Mouse (Mus musculus) lung, embryonic 14.5 days (tissue): ENCODE results near the gene Dcun1d4. TPM values are rescaled to one million over a fixed set of nuclear protein-coding genes. Genes with fewer than 3 reads are reported as not detected.
"Not testable (repeated sequence)": the region's sequence is repeated elsewhere in the genome, so short reads cannot be mapped to it uniquely, and the experiment has no call there.

Source experiments
- ATAC-seq: fragments of 200-750 bp; cut with Nextera tagmentation; 2 replicates; pipeline ENCODE4 v1.8.0; 2017; ENCODE audit warnings: mild to moderate bottlenecking, moderate TSS enrichment, moderate library complexity; ENCODE audit not compliant: insufficient read depth
- DNase-seq: peaks from one replicate; pipeline ENCODE4 v3.0.0-alpha.2; 2015
- H3K27ac ChIP-seq: fragments of 300-500 bp; sonication (generic); 2 replicates; pipeline ENCODE4 v1.5.1; 2014; ENCODE audit warnings: low read depth, mild to moderate bottlenecking, moderate library complexity
- H3K27me3 ChIP-seq: fragments of 300-500 bp; sonication (generic); 2 replicates; pipeline ENCODE4 v1.6.1; 2014; ENCODE audit warnings: low read length, control low read depth; ENCODE audit not compliant: insufficient read depth
- H3K36me3 ChIP-seq: fragments of 300-500 bp; sonication (generic); 2 replicates; pipeline ENCODE4 v1.6.1; 2014; ENCODE audit warnings: control low read depth; ENCODE audit not compliant: insufficient read depth
- H3K4me1 ChIP-seq: fragments of 300-500 bp; sonication (generic); 2 replicates; pipeline ENCODE4 v1.6.1; 2014; ENCODE audit warnings: antibody characterized with exemption, control low read depth; ENCODE audit not compliant: insufficient read depth
- H3K4me2 ChIP-seq: fragments of 300-500 bp; sonication (generic); 2 replicates; pipeline ENCODE4 v1.6.1; 2014; ENCODE audit warnings: mild to moderate bottlenecking
- H3K4me3 ChIP-seq: fragments of 300-500 bp; sonication (generic); 2 replicates; pipeline ENCODE4 v1.5.1; 2014; ENCODE audit warnings: low read depth, low read length
- H3K9ac ChIP-seq: fragments of 300-500 bp; sonication (generic); 2 replicates; pipeline ENCODE4 v1.6.1; 2014
- H3K9me3 ChIP-seq: fragments of 300-500 bp; sonication (generic); 2 replicates; pipeline ENCODE4 v1.6.1; 2016; ENCODE audit warnings: low read depth, low read length, control low read depth
- CTCF ChIP-seq: IDR thresholded peaks from 2 replicates; pipeline ENCODE4 v1.5.1; 2016; ENCODE audit warnings: antibody characterized with exemption, low read depth
- WGBS: fragments of 180-500 bp; shearing (Covaris S2); extraction: QIAGEN DNeasy Blood & Tissue Kit; methylation state at CpG from one replicate; pipeline ENCODE4 v1.1.7; 2014; 5-methylcytosine and 5-hydroxymethylcytosine counted together
- polyA plus RNA-seq: library from polyadenylated mRNA; unstranded; fragments of >200 nt; fragmentation: Nextera tagmentation; extraction: Ambion mirVana; gene quantifications from 2 replicates; pipeline ENCODE4 v1.2.1, GENCODE M21; 2014

The Dcun1d4 gene
- polyA plus RNA-seq, 1 experiment from 2014 or later: 34.5 TPM

DNA sequence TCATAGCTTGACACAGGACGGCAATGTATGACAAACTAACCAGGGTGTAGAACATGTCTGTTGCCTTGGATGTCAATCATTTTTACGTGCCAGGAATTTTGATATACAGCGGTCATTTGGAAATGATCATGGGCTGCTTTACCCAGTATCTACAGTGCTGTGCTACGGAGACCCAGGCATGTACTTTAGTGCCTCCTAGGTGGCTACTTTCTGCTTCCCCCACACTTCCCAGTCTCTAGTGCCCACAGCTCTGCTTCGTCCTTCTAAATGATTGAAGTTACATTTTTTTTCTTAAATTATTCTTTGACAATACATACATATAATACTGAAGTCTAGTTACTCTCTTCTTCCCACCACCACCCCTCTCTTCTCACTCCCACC, 25.5 kb upstream of the Dcun1d4 start:
- no peak for TF ChIP-seq CTCF
- DNase-seq (peak; percentile 12), ATAC-seq (peak; percentile 56; the same call in 1 of the 2 replicates)
- H3K9ac ChIP-seq: no peak overlapping the region
- no peaks in the 10 kb centered on the region for H3K36me3 ChIP-seq
- H3K27ac ChIP-seq: no peak overlapping the region
- peaks cover 4% of the 10 kb centered on the region; the same call in 1 of the 2 replicates for H3K4me1 ChIP-seq
- H3K4me3 ChIP-seq: no peak overlapping the region
- WGBS: 52% methylated on average over 5 of the region's 5 CpGs
- no peaks in the 10 kb centered on the region for H3K27me3 ChIP-seq
- H3K4me2 ChIP-seq: no peak overlapping the region
- no peaks in the 10 kb centered on the region for H3K9me3 ChIP-seq

GRCm38 (mm10) chr5:73468462-73469433, 12.1 kb upstream of the Dcun1d4 start:
- DNase-seq (peak; percentile 94), ATAC-seq (peak; percentile 97)
- H3K9me3 ChIP-seq: no peaks in the 10 kb centered on the region
- H3K4me2 ChIP-seq: peak overlapping the region; percentile 31; the same call in 1 of the 2 replicates
- H3K4me1 ChIP-seq: 0 out of 2 replicates have a peak, but pooled peaks cover 4% of the 10 kb centered on the region
- no peaks in the 10 kb centered on the region for H3K36me3 ChIP-seq
- no peak overlapping the region for H3K4me3 ChIP-seq
- 42% methylated on average over 16 of the region's 16 CpGs for WGBS
- H3K27me3 ChIP-seq: no peaks in the 10 kb centered on the region
- H3K27ac ChIP-seq: peak overlapping the region; percentile 20
- H3K9ac ChIP-seq: no peak overlapping the region
- TF ChIP-seq CTCF: no peak

- DNase-seq (peak; percentile 9), ATAC-seq (no peak)
- Histone ChIP-seq H3K27me3 (no peaks in the 10 kb centered on the region), H3K9me3 (no peaks in the 10 kb centered on the region), H3K36me3 (no peaks in the 10 kb centered on the region), H3K4me1 (no peaks in the 10 kb centered on the region), H3K4me3 (no peak overlapping the region), H3K4me2 (no peak overlapping the region), H3K27ac (no peak overlapping the region), H3K9ac (no peak overlapping the region)
- TF ChIP-seq CTCF: no peak
- 73% methylated on average over 20 of the region's 20 CpGs for WGBS
These were observed 6.1 kb upstream of the Dcun1d4 start for GRCm38 (mm10) chr5:73474412-73475405.

GRCm38 (mm10) chr5:73481401-73481800, 601 bp downstream of the Dcun1d4 start:
- no peak for TF ChIP-seq CTCF
- 81% methylated on average over 7 of the region's 7 CpGs for WGBS
- H3K27me3 ChIP-seq: no peaks in the 10 kb centered on the region
- ATAC-seq: no peak
- H3K36me3 ChIP-seq: no peaks in the 10 kb centered on the region
- H3K4me3 ChIP-seq: no peak overlapping the region
- DNase-seq: no peak
- no peak overlapping the region for H3K9ac ChIP-seq
- H3K4me1 ChIP-seq: no peaks in the 10 kb centered on the region
- no peak overlapping the region for H3K27ac ChIP-seq
- H3K9me3 ChIP-seq: no peaks in the 10 kb centered on the region
- no peak overlapping the region for H3K4me2 ChIP-seq

GRCm38 (mm10) chr5:73482381-73482780, 1.6 kb downstream of the Dcun1d4 start:
- H3K4me1 ChIP-seq, H3K9me3 ChIP-seq, H3K27ac ChIP-seq, H3K9ac ChIP-seq, H3K4me3 ChIP-seq, H3K4me2 ChIP-seq, H3K36me3 ChIP-seq, DNase-seq, H3K27me3 ChIP-seq, ATAC-seq: not testable (repeated sequence)
- WGBS: 88% methylated on average over 1 of the region's 1 CpGs

DNA sequence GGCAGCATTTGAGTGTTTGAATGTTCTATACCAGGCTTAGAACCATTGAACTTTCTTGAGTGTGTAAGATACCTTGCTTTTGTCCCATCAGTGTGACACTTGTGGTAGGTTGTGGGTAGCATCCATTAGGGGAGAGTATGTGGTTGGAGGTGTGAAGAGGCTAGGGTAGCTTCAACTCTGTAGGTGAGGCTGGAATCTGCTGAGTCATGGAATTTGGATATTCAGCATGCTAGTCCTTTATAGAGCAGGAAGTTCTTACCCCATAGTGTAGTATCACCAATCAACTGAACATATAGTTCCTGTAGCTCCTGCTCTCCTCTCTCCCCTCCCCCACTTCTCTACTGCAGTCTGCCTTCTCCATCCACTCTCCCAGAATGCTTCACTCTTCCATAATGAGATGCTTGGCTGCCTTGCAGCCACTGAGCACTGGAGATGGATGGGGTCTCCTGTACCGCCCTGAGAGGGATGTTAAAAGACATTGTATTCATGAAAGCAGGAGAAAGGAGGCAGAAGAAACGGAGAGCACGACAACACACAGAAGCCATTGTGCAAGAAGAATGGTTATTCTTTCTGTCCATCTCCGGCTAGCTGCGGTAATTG, 3.3 kb downstream of the Dcun1d4 start:
- 74% methylated on average over 5 of the region's 5 CpGs for WGBS
- Histone ChIP-seq H3K4me3 (no peak overlapping the region), H3K27me3 (no peaks in the 10 kb centered on the region), H3K4me2 (no peak overlapping the region), H3K9me3 (no peaks in the 10 kb centered on the region), H3K9ac (no peak overlapping the region), H3K4me1 (no peaks in the 10 kb centered on the region), H3K36me3 (no peaks in the 10 kb centered on the region), H3K27ac (no peak overlapping the region)
- TF ChIP-seq CTCF: no peak
- DNase-seq: no peak
- no peak for ATAC-seq
